Mouse (Mus musculus) spleen, adult 2 months (tissue): ENCODE data around the gene Trmt44.

Experiments
- CTCF ChIP-seq: fragments of 200-500 bp; IDR thresholded peaks from 2 replicates; pipeline ENCODE4 v1.5.1; 2011; ENCODE audit warnings: mild to moderate bottlenecking, inconsistent platforms; ENCODE audit not compliant: insufficient read depth, insufficient read length, insufficient replicate concordance; ENCODE audit errors: extremely low read depth
- POLR2A ChIP-seq: fragments of 200-500 bp; IDR thresholded peaks from 2 replicates; pipeline ENCODE4 v1.6.1; 2011; ENCODE audit warnings: low read depth, low read length, inconsistent platforms

DNA sequence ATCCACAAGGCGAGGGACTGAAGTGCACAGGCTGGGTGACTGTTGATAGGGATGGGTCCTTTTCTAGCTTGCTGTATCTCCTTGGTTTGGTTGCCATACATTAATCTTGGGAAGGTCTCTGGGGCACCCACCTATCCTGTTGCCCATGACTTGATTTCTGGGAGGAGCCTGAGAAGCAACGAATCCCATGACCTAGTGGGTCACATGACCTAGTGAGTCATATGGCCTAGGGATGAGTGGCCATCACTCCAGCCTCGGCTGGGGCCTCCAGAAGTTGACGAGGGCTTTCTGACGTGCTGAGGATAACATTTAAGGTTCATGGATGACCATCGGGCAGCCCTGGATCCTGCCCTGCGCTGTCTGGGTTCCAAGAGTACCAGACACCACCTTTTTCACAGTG is 30.5 kb upstream of the Trmt44 start:
- no peak for TF ChIP-seq POLR2A
- no peak for TF ChIP-seq CTCF
